Mouse (Mus musculus): ENCODE data around the gene Pla2g2c. TPM values are rescaled to one million over a fixed set of nuclear protein-coding genes. Genes with fewer than 3 reads are reported as not detected.

The Pla2g2c gene
- polyA plus RNA-seq (2012; rRNA removed): not detected in 2 replicates

- no peak for DNase-seq (ENCODE audit: low spot score)
These were observed at the start of gene Pla2g2c for GRCm38 (mm10) chr4:138724354-138725126. TSS of gene Pla2g2c (plus strand) at chr4:138724792.

GRCm38 (mm10) chr4:138676480-138676879 is 48.1 kb upstream of the Pla2g2c start:
- no peak for DNase-seq (ENCODE audit: low spot score)

GRCm38 (mm10) chr4:138677579-138677978 is 47.0 kb upstream of the Pla2g2c start:
- DNase-seq (ENCODE audit: low spot score): no peak

- no peak for DNase-seq (ENCODE audit: low spot score)
These were observed 44.5 kb upstream of the Pla2g2c start for GRCm38 (mm10) chr4:138680124-138680523.

GRCm38 (mm10) chr4:138682760-138683159 is 41.8 kb upstream of the Pla2g2c start:
- no peak for DNase-seq (ENCODE audit: low spot score)

GRCm38 (mm10) chr4:138685813-138686212 is 38.8 kb upstream of the Pla2g2c start:
- no peak for DNase-seq (ENCODE audit: low spot score)

GRCm38 (mm10) chr4:138689094-138689512 is 35.5 kb upstream of the Pla2g2c start:
- DNase-seq (ENCODE audit: low spot score): no peak

GRCm38 (mm10) chr4:138690561-138690960 is 34.0 kb upstream of the Pla2g2c start:
- DNase-seq (ENCODE audit: low spot score): no peak

GRCm38 (mm10) chr4:138691443-138692181 is 33.0 kb upstream of the Pla2g2c start:
- DNase-seq (ENCODE audit: low spot score): no peak

GRCm38 (mm10) chr4:138693043-138693692 is 31.4 kb upstream of the Pla2g2c start:
- no peak for DNase-seq (ENCODE audit: low spot score)

GRCm38 (mm10) chr4:138696720-138697119 is 27.9 kb upstream of the Pla2g2c start:
- DNase-seq (ENCODE audit: low spot score): no peak

- DNase-seq (ENCODE audit: low spot score): no peak
These were observed 27.3 kb upstream of the Pla2g2c start for GRCm38 (mm10) chr4:138697166-138697860.

- no peak for DNase-seq (ENCODE audit: low spot score)
These were observed 26.3 kb upstream of the Pla2g2c start for GRCm38 (mm10) chr4:138698296-138698695.

- DNase-seq (ENCODE audit: low spot score): no peak
These were observed 24.2 kb upstream of the Pla2g2c start for GRCm38 (mm10) chr4:138700184-138700982.

GRCm38 (mm10) chr4:138701111-138701510 is 23.5 kb upstream of the Pla2g2c start:
- DNase-seq (ENCODE audit: low spot score): no peak

- no peak for DNase-seq (ENCODE audit: low spot score)
These were observed 22.6 kb upstream of the Pla2g2c start for GRCm38 (mm10) chr4:138702031-138702430.

GRCm38 (mm10) chr4:138702528-138702927 is 22.1 kb upstream of the Pla2g2c start:
- DNase-seq (ENCODE audit: low spot score): no peak

GRCm38 (mm10) chr4:138703591-138703990 is 21.0 kb upstream of the Pla2g2c start:
- DNase-seq (ENCODE audit: low spot score): no peak

GRCm38 (mm10) chr4:138704169-138704568 is 20.4 kb upstream of the Pla2g2c start:
- no peak for DNase-seq (ENCODE audit: low spot score)

GRCm38 (mm10) chr4:138706620-138707019 is 18.0 kb upstream of the Pla2g2c start:
- DNase-seq (ENCODE audit: low spot score): no peak

- peak; percentile 35 for DNase-seq (ENCODE audit: low spot score)
These were observed 16.0 kb upstream of the Pla2g2c start for GRCm38 (mm10) chr4:138708636-138709035.
